Mouse (Mus musculus) thymus, postnatal 0 days (tissue): ENCODE measurements around the gene Panx2. TPM values are rescaled to one million over a fixed set of nuclear protein-coding genes. Genes with fewer than 3 reads are reported as not detected.

Source experiments
- DNase-seq: peaks from one replicate; pipeline ENCODE4 v3.0.0-alpha.2; 2015; ENCODE audit warnings: low spot score
- polyA plus RNA-seq: library from polyadenylated mRNA; unstranded; fragments of >200 nt; fragmentation: Nextera tagmentation; extraction: Ambion mirVana; gene quantifications from 2 replicates; pipeline ENCODE4 v1.2.1, GENCODE M21; 2015

The Panx2 gene
- polyA plus RNA-seq = 0.04 and 0.06 TPM in 2 replicates

DNA sequence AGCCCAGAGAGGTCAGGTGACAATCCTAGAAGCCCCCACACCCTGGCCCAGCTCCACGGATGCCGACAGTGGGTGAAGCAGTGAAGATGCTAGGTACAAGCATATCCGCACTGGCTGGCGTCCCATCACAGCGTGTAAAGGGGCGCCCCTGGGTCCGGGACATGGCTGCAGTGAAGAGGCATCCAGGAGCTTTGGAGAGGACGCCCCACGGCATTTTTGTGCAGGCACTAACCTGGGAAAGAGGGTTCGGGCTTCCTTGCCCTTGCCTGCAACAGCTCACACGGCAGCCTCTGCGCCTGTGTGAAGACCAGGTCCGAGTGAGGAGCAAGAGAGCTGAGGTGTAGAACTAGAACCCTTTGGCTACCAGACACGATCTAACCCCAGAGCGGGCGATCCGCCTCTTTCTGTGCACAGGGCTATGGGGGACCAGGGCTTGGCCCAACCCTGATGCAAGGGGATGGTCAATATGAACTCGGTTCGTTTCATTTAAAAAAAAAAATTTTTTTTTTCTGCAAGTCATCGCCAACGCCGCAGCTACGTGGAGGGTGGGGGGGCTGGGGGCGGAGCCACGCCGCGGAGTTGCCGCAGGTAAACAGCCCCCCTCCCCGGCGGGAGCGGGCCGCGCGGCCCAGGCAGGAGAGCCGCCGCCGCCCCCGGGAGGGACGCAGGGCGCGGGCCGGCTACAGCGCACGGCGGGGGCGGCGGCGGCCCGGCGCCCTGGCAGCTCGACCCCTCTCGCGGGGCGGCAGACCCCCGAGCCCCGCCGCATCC lies at the start of gene Panx2:
Gene Panx2, plus strand, starts transcription at position 574 of the 771 bp plus-strand sequence.
- DNase-seq = no peak

DNA sequence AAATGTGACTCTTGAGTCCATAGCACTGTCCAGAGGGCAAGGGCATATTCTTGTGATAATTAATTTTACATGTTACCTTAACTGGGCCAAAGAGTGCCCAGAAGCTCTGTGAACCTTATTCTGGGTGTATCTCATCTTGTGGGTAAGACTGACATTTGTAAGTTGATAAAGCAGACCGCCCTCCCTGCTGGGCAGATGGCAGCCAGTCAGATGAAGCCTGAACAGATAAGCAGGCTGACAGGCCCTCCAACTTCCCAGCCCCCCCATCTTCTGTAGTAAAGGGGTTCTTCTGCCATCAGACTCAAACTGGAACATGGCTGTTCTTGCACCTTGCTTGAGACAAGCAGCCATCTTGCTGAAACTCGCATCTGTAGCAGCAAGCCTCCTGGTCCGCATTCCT lies 42.8 kb upstream of the Panx2 start:
- no peak for DNase-seq

- no peak for DNase-seq
Observed at GRCm38 (mm10) chr15:89020085-89020484, 39.4 kb upstream of the Panx2 start.

DNA sequence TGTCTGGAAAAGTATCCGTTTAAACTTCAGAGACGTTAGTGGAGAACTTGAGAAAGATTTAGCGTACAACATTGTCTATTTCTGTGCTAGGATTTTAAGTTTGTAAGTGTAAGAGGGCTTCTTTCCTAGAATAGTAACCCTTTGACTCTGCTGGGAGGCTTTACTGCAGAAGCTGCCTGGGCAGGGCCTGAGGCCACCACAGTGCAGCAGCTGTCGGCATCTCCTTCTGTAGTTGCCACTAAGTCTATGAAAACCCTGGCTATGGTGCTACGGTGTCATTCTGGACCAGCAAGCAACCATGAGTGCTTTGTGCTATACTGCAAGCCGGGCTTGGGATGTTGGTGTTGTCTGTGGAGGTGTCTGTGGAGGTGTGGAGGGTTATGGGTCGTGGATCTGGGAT lies 39.0 kb upstream of the Panx2 start:
- no peak for DNase-seq

DNA sequence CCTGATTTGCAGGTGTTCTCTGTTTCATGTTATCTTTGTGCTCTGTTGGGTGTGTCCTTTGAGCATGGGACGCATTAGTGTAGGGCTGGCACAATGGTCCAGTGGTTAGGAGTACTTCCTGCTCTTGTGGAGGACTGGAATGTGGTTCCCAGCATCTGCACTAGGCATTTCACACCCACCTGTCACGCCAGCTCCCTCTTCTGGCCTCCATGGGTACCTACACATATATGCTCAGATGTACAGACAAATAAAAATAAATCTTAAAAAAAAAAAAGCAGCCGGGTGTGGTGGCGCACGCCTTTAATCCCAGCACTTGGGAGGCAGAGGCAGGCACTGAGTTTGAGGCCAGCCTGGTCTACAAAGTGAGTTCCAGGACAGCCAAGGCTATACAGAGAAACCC lies 15.2 kb upstream of the Panx2 start:
- DNase-seq = no peak

DNA sequence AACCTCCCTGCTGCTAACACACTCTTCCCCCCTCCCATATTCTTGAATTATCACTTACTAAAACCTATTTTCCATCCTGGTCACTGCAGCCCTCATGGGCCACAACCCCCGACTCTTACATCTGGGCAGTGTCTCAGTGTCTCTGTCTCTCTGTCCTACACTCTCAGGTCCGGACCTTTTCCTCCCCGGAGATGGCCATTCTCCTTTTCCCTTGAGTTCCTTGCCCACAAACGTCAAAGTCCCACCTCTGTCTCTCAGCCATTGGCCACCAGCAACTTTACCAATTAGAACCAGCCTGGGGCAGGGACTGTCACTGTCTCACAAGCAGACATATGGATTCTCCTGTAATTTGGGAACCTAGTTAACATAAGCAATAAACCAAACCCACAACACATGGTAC lies 13.2 kb upstream of the Panx2 start:
- DNase-seq = no peak

DNA sequence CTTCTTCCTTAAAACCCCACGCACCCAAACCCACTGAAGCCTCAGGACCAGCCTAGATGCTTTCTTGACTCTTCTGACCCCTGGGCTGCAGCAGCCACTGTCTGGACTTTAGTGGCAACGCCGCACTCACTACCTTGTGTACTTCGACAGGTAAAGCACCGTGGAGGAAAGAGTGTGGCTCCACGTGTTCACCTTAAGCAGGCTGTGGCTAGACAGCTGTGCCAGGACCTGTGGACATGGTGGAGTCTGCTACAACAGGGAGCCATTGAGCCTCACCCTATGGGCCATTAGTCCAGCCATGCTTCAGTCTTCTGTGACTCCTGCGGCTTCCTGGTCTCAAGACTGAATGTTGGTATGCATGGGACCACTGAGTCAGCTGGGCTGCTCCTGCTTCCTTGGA lies 4.9 kb upstream of the Panx2 start:
- DNase-seq = no peak

DNA sequence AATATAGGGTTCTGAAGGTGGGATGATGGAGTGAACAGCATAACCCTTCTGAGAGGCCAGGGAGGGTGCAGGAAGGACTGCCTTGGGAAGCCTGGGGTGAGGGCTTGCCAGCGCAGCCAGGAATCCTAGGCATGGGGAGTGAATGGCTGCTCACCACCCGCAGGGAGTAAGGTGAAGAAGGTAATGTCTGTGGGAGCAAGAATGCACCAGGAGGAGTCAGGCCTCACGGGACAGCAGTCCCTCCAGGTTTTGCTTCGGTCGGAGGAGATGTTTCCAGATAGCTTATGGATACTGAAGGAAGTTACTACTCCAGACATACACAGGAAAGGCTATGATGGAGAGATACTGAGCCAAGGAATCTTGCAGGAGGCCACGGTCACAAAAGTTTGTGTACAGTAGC lies 798 bp upstream of the Panx2 start:
- DNase-seq = no peak

DNA sequence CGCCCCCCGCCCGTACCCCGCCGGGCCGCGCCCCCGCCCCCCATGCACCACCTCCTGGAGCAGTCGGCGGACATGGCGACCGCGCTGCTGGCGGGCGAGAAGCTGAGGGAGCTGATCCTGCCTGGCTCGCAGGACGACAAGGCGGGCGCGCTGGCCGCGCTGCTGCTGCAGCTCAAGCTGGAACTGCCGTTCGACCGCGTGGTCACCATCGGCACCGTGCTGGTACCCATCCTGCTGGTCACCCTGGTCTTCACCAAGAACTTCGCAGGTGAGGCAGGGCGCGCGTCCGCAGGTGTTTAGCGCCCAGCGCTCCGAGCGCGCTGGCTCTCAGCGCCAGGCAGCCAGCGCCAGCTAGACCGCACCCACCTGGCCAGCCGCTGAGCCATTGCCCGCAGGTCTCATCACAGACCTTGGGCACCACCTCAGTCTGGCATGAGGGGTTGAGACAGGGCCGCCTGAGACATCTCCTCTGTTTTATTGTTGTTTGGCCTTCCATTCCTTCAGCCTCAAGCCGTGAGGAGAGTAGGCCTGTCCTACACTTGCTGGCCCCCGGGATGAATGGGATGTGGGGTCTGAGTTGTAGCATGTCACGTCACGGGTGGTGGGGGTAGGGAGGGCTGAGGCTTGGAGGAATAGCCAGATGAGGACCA lies 623 bp downstream of the Panx2 start:
- DNase-seq = no peak

DNA sequence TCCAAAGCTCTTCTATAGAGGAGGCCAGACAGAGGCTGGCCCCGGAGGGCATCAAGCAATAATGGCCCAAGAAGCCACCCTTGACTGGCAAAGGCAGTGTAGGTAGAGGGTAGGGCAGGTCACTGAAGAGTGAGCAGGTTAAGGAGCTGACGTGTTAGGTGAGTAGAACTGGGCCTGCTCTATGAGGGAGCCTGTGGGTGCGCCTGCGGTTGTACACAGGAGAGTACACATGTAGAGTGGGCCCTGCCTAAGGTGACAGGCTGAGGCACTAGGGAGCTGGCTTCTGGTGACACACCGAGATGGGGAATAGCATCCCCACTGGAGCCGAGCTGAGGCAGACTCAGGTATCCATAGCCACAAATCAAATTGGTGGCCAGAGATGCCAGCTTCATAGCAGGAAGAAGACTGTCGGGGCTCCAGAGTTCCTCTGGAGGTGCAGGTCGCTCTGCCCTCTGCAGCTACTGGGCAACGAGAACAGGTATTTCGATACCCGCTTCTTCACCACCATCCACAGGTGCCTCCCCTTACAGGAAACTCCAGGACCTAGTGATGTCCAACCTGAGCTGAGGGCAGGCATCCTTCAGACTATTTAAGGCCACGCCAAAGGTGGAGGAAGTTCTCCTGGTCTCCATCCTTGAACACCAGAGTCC lies 1.4 kb downstream of the Panx2 start:
- no peak for DNase-seq

- no peak for DNase-seq
Observed at GRCm38 (mm10) chr15:89061761-89062517, 2.4 kb downstream of the Panx2 start.

DNA sequence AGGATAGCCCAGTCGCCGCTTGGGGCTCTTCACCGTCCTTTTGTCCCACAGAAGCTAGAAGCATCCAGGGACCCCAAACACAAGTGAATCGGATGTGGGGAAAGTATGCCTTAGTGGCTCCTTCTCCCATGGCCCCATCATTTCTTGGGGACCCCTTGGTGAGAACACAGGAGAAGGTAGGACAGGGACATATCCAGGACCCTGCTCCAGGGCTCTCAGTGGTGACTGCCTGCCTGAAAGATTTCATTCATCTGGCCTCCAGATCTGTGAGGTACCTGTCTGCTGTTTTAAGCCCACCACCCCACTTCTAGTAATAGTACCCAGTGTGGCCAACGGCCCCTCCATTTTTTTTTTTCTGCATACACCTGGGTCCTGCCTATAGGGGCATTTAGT lies 3.0 kb downstream of the Panx2 start:
- no peak for DNase-seq

GRCm38 (mm10) chr15:89063001-89063400 lies 3.5 kb downstream of the Panx2 start:
- DNase-seq = no peak

DNA sequence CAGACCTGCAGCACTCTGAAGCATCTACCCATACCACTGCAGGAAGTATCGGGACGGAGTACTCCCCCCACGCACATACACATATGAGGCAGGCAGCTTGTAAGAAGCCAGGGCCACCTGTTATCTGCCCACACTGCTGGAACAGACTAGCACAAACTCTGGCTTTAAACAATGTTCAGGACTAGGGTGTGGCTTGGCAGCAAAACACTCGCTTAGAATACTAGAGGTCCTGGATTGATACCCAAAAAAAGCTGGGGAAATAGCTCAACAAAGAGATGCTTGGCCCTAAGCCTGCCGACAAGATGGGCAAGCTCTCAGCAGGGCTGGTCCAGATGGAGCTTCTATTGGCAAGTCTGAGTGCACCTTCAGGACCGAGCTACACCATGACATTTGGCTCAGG lies 4.0 kb downstream of the Panx2 start:
- no peak for DNase-seq

DNA sequence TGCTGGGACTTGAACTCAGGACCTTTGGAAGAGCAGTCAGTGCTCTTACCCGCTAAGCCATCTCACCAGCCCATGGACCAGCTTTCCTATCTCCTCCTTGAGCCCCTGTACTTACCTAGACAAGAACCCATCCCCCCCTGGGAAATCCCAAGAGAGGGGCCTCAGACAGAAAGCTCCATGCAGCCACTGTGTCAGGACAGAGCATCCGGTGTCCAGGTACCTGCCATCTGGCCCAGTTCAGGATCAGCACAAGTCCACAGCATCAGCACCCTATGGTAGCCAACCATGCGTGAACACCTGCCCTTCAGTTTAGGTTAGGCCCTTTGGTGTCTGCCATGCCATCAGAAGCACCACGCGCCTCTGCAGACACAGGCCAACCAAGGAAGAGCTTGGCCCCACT lies 5.4 kb downstream of the Panx2 start:
- no peak for DNase-seq

GRCm38 (mm10) chr15:89067609-89068008 lies 8.1 kb downstream of the Panx2 start:
- no peak for DNase-seq

DNA sequence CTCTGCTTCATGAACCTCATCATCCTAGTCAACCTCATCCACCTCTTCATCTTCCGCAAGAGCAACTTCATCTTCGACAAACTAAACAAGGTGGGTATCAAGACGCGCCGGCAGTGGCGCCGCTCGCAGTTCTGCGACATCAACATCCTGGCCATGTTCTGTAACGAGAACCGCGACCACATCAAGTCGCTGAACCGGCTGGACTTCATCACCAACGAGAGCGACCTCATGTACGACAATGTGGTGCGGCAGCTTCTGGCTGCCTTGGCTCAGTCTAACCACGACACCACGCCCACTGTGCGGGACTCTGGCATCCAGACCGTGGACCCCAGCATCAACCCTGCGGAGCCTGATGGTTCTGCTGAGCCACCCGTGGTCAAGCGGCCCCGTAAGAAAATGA lies 8.7 kb downstream of the Panx2 start:
- DNase-seq = no peak

DNA sequence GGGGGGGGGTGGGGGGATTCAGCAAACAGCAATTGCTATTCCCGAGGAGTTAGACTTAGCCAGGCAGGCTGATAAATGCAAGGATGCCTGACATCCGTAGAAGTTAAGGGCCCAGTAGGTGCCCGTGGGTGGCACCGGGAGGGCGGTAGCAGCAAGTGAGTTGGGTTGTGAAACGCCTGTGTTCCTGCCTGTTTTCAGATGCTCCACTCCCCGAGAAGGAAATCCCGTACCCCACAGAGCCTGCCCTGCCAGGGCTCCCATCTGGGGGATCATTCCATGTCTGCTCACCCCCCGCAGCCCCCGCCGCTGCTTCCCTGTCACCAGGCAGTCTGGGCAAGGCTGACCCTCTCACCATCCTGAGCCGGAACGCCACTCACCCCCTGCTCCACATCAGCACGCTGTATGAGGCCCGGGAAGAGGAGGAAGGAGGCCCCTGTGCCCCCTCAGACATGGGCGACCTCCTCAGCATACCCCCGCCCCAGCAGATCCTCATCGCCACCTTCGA lies 9.9 kb downstream of the Panx2 start:
- DNase-seq = no peak

- DNase-seq = no peak
Observed at GRCm38 (mm10) chr15:89070606-89071005, 11.1 kb downstream of the Panx2 start.

GRCm38 (mm10) chr15:89073993-89074603 lies 14.6 kb downstream of the Panx2 start:
- DNase-seq = no peak
